Mouse (Mus musculus): ENCODE data around the gene Hspa12a. TPM values are rescaled to one million over a fixed set of nuclear protein-coding genes. Genes with fewer than 3 reads are reported as not detected.
"Not testable (repeated sequence)": the region's sequence is repeated elsewhere in the genome, so short reads cannot be mapped to it uniquely, and the experiment has no call there.

The Hspa12a gene
- total RNA-seq, 1 experiment: 2.9 TPM

DNA sequence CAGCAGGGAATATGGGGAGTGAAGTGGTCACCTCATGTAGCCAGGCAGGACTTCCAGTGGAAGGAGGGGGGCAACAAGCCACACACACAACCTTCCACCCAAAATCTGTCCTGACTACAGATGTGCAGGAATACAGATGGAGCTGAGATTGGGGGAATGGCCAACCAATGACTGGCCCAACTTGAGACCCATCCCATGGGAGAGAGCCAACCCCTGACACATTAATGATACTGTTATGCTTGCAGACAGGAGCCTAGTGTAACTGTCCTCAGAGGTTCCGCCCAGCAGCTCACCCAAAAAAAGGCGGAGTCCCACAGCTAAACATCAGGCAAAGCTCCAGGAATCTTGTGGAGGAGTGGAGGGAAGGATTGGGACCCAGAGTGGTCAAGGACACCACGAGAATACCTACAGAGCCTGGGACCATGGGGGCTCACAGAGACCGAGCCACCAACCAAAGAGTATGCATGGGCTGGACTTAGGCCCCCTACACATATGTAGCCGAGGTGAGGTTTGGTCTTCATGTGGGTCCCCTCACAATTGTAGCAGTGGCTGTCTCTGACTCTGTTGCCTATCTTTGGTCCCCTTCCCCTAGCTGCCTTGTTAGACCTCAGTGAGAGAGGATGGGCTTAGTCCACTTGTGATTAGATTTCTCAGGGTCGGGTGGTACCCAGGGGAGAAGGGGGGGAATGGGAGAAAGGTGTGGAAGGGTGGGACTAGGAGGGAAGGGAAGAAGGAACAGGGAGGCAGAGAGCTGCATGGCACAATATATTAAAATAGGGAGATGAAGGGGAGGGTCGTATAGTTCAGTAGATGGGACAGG lies 40.2 kb downstream of the Hspa12a start:
- Histone ChIP-seq H3K4me3 (ENCODE audit: insufficient read depth in 1 of 2, low read depth in 1 of 2, low read length in 2 of 2, poor library complexity in 1 of 2, severe bottlenecking in 1 of 2) (no peak overlapping the region), H3K36me3 (ENCODE audit: control insufficient read depth, insufficient read depth, low read length, poor library complexity, severe bottlenecking) (no peaks in the 10 kb centered on the region), H3K27ac (ENCODE audit: insufficient read depth, low read depth, low read length, poor library complexity, severe bottlenecking) (no peak overlapping the region), H3K9ac (ENCODE audit: insufficient read depth, low read depth, low read length, poor library complexity, severe bottlenecking) (no peak overlapping the region), H3K4me1 (ENCODE audit: control insufficient read depth in 2 of 2, insufficient read depth in 2 of 2, low read length in 2 of 2, poor library complexity in 1 of 2) (no peaks in the 10 kb centered on the region), H3K9me3 (ENCODE audit: control insufficient read depth, insufficient read depth, low read depth, low read length) (no peaks in the 10 kb centered on the region)
- in situ Hi-C loops (cut with MboI; ENCODE audit: low sequenced_read_pairs in 2 of 2, unreplicated experiment in 2 of 2): loop anchor here in 1 of 2 experiments (25.0 kb wide), 1 partner anchor 309 kb away; the partner anchor contains the start of gene Kcnk18
- TF ChIP-seq MAFK (IDR thresholded peaks at IDR 0.05; ENCODE audit: insufficient read depth, low read depth, low read length) (no peak), CHD2 (IDR thresholded peaks at IDR 0.05; ENCODE audit: low read depth, low read length) (no peak), ZNF384 (IDR thresholded peaks at IDR 0.05; ENCODE audit: low read depth, low read length) (no peak), HCFC1 (IDR thresholded peaks at IDR 0.05; ENCODE audit: borderline replicate concordance, insufficient read depth, low read length) (no peak), ZC3H11A (IDR thresholded peaks at IDR 0.05; ENCODE audit: borderline replicate concordance, low read depth, low read length) (no peak)
- DNase-seq (ENCODE audit: low read depth, low spot score): no peak

DNA sequence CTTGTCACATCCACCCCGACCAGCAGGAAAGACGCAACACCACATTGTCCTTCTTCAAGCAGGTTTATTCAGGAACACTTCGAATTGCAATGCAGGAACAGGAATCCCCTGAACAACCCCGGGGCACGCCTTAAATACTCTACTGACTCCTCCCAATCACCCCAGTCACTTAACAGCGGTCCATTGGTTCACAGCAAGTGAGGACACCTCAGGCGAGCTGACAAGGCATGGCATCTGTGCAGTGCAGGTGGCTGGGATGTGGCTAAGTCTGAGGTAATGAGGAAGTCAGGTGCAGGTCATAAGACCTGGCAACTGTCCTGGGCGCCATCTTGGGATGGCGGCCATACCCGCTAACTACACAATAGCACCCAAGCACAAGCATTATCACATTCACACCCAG lies 43.0 kb downstream of the Hspa12a start:
- H3K27ac ChIP-seq (ENCODE audit: insufficient read depth, low read depth, low read length, poor library complexity, severe bottlenecking); DNase-seq (ENCODE audit: low read depth, low spot score); H3K9ac ChIP-seq (ENCODE audit: insufficient read depth, low read depth, low read length, poor library complexity, severe bottlenecking); H3K36me3 ChIP-seq (ENCODE audit: control insufficient read depth, insufficient read depth, low read length, poor library complexity, severe bottlenecking); H3K9me3 ChIP-seq (ENCODE audit: control insufficient read depth, insufficient read depth, low read depth, low read length); H3K4me1 ChIP-seq (ENCODE audit: control insufficient read depth in 2 of 2, insufficient read depth in 2 of 2, low read length in 2 of 2, poor library complexity in 1 of 2); H3K4me3 ChIP-seq (ENCODE audit: insufficient read depth in 1 of 2, low read depth in 1 of 2, low read length in 2 of 2, poor library complexity in 1 of 2, severe bottlenecking in 1 of 2): not testable (repeated sequence)
- in situ Hi-C loops (cut with MboI; ENCODE audit: low sequenced_read_pairs in 2 of 2, unreplicated experiment in 2 of 2): loop anchor here in 1 of 2 experiments (25.0 kb wide), 1 partner anchor 312 kb away; the partner anchor contains the start of gene Kcnk18

DNA sequence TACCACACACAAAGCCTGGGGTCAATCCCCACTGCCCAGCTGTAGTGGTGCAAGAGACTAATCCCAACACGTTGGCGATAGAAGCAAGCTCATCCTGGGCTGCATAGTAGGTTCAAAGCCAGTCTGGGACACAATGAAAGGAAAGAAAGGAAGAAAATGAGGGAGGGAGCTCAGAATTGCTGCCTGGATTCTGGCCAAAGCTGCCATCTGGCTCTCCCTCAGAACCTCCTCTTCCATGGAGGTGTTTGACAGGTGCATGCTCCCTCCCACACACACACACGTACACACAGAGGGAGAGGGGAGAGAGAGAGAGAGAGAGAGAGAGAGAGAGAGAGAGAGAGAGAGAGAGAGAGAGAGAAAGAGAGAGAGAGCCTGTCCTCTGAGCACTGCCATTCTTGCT lies 47.2 kb downstream of the Hspa12a start:
- H3K9me3 ChIP-seq (ENCODE audit: control insufficient read depth, insufficient read depth, low read depth, low read length): no peaks in the 10 kb centered on the region
- H3K9ac ChIP-seq (ENCODE audit: insufficient read depth, low read depth, low read length, poor library complexity, severe bottlenecking): no peak overlapping the region
- no peak for DNase-seq (ENCODE audit: low read depth, low spot score)
- in situ Hi-C loops (cut with MboI; ENCODE audit: low sequenced_read_pairs in 2 of 2, unreplicated experiment in 2 of 2): no loop called here
- no peaks in the 10 kb centered on the region for H3K36me3 ChIP-seq (ENCODE audit: control insufficient read depth, insufficient read depth, low read length, poor library complexity, severe bottlenecking)
- H3K4me3 ChIP-seq (ENCODE audit: insufficient read depth in 1 of 2, low read depth in 1 of 2, low read length in 2 of 2, poor library complexity in 1 of 2, severe bottlenecking in 1 of 2): no peak overlapping the region
- H3K27ac ChIP-seq (ENCODE audit: insufficient read depth, low read depth, low read length, poor library complexity, severe bottlenecking): no peak overlapping the region
- TF ChIP-seq ZC3H11A (IDR thresholded peaks at IDR 0.05; ENCODE audit: borderline replicate concordance, low read depth, low read length): no peak
- TF ChIP-seq CHD2 (IDR thresholded peaks at IDR 0.05; ENCODE audit: low read depth, low read length): no peak
- TF ChIP-seq ZNF384 (IDR thresholded peaks at IDR 0.05; ENCODE audit: low read depth, low read length): no peak
- TF ChIP-seq MAFK (IDR thresholded peaks at IDR 0.05; ENCODE audit: insufficient read depth, low read depth, low read length): no peak
- no peak for TF ChIP-seq HCFC1 (IDR thresholded peaks at IDR 0.05; ENCODE audit: borderline replicate concordance, insufficient read depth, low read length)
- H3K4me1 ChIP-seq (ENCODE audit: control insufficient read depth in 2 of 2, insufficient read depth in 2 of 2, low read length in 2 of 2, poor library complexity in 1 of 2): no peaks in the 10 kb centered on the region

DNA sequence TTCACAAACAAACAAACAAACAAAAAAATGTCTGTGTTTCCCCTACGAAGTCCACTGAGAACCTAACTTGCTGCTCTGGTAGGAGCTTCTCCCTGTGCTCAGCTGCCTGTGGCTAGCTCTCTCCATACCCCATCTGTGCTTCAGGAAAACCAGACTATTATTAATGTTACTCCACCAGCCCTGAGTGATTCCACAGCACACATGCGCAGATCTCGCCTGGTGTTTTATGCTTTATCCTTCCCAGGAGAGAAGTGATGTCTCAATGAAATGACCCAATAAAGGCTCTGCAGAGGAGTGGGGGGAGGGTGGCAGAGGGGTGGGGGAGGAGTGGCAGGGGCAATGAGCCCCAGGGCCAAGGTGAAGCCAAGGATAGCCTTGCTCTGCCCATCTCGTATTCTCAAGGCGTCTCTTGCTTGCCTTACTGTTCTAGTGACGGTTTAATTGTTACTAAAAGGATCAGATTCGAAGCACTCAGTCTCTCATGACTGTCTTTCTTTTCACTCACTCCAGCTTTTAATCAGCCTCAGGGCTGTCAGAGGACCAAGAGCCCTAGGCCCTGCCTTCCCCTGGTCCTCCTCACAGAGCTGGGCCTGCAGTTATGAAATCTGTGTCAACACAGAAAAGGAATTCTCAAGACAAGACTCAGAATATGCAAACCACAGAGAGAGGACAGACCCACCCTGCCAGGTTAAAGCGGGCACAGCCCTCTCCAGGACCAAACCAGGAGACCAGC lies 54.0 kb downstream of the Hspa12a start:
- H3K27ac ChIP-seq (ENCODE audit: insufficient read depth, low read depth, low read length, poor library complexity, severe bottlenecking): no peak overlapping the region
- no peaks in the 10 kb centered on the region for H3K4me1 ChIP-seq (ENCODE audit: control insufficient read depth in 2 of 2, insufficient read depth in 2 of 2, low read length in 2 of 2, poor library complexity in 1 of 2)
- in situ Hi-C loops (cut with MboI; ENCODE audit: low sequenced_read_pairs in 2 of 2, unreplicated experiment in 2 of 2): no loop called here
- no peaks in the 10 kb centered on the region for H3K36me3 ChIP-seq (ENCODE audit: control insufficient read depth, insufficient read depth, low read length, poor library complexity, severe bottlenecking)
- TF ChIP-seq CHD2 (IDR thresholded peaks at IDR 0.05; ENCODE audit: low read depth, low read length) (no peak), ZNF384 (IDR thresholded peaks at IDR 0.05; ENCODE audit: low read depth, low read length) (no peak), HCFC1 (IDR thresholded peaks at IDR 0.05; ENCODE audit: borderline replicate concordance, insufficient read depth, low read length) (no peak), MAFK (IDR thresholded peaks at IDR 0.05; ENCODE audit: insufficient read depth, low read depth, low read length) (no peak), ZC3H11A (IDR thresholded peaks at IDR 0.05; ENCODE audit: borderline replicate concordance, low read depth, low read length) (no peak)
- H3K9ac ChIP-seq (ENCODE audit: insufficient read depth, low read depth, low read length, poor library complexity, severe bottlenecking): no peak overlapping the region
- no peak overlapping the region for H3K4me3 ChIP-seq (ENCODE audit: insufficient read depth in 1 of 2, low read depth in 1 of 2, low read length in 2 of 2, poor library complexity in 1 of 2, severe bottlenecking in 1 of 2)
- no peak for DNase-seq (ENCODE audit: low read depth, low spot score)
- H3K9me3 ChIP-seq (ENCODE audit: control insufficient read depth, insufficient read depth, low read depth, low read length): no peaks in the 10 kb centered on the region
